Mouse (Mus musculus): ENCODE data around the gene Snd1.

- no peak for TF ChIP-seq CTCF (IDR thresholded peaks at IDR 0.05; ENCODE audit: borderline replicate concordance, insufficient read depth, low read length)
- no peak for TF ChIP-seq POLR2A (IDR thresholded peaks at IDR 0.05; ENCODE audit: low read depth, low read length)
Observed at GRCm38 (mm10) chr6:28669251-28669650, 194.3 kb downstream of the Snd1 start.

Measured in embryonic fibroblast, embryonic 13.5 days (primary cell).